Mouse (Mus musculus): ENCODE data around the gene Prkcg. TPM values are rescaled to one million over a fixed set of nuclear protein-coding genes. Genes with fewer than 3 reads are reported as not detected.
"Not testable (repeated sequence)": the region's sequence is repeated elsewhere in the genome, so short reads cannot be mapped to it uniquely, and the experiment has no call there.

Gene Prkcg
- polyA plus RNA-seq (2017; shearing (Covaris generic)), result under 1 TPM in 1 of 3 experiments, not detected in 2; 0.82 TPM

DNA sequence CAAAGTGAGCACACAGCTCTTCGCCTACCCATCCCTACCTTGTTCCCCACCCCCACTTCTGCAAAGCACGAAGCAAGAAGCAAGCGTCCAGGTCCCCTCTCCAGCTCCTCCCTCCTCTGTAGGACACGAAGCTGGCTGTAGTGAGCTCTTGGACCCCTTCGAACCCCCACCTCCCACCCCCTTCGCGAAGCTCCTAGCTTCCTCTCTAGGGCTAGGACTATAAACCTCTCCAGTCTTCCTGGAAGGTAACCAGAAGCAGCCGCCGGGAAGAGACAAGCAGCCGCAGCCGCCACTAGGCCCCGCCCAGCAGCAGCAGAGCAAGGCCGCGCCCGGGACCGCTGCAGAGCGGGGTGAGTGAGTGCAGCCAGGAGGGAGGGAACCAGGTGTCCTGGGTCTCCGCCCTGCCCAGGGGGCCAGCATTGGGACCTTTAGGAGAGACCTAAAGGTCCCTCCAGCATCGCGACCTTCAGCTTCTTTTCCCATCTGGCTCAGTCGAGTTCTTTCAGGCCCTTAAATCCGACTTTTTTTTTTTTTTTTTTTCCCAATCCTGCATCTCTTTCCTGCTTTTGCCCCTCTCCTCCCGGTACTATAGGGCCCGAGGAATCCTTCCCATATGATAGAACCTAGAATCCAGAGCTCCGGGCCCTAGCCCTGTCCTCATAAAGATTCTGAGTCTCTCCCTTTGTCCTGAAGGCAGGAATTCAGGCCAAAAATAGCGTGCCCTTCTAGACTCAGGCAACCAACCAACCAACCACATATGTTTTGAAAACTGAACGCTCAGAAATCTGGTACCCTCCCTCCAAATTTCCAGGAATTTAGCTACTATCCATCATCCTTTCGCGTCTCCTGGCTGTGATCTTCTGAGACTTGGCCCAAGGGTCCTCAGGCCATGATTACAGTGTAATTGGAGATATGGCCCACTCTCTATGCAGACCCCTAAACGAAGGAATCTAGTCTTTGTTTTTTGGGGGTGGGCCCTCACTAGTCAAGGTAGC is at the start of gene Prkcg, which contains the start of gene Myadm:
Gene Prkcg, plus strand, starts transcription at position 204 of the 995 bp plus-strand sequence.
Gene Myadm, plus strand, starts transcription at position 105 of the 995 bp plus-strand sequence.
- ATAC-seq, result peak; percentile 57

DNA sequence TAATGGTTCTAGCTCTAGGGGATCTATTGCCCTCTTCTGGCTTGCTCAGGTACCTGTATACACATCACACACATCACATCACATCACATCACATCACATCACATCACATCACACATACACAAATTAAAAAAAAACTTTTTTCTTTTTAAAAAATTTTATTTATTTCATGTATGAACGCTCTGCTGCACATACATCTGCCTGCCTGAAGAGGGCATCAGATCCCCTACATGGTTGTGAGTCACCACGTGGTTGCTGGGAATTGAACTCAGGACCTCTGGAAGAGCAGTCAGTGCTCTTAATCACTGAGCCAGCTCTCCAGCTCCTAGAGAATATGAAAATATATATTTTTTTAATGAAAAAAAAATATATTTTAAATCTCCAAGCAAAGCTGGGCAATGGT is 49.8 kb upstream of the Prkcg start:
- ATAC-seq, result no peak

DNA sequence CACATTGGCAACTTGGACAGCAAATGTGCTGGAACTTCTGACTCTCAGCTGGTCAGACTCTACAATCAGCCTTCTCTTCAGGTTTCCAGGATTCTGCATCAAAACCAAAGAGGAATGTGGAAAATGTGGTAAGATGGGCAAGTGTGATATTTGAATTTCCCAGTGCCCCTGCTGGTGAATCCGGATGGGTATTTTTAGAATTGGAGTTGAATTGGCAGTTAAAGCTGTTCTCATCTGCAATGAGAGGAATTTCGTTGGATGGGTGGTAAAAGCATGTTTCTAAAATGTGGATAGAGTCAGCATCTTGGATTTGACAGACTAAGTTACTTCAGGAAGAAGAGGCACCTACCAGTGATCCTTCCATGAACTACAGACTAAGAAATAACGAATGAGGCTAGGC is 28.3 kb upstream of the Prkcg start:
- ATAC-seq, result no peak

DNA sequence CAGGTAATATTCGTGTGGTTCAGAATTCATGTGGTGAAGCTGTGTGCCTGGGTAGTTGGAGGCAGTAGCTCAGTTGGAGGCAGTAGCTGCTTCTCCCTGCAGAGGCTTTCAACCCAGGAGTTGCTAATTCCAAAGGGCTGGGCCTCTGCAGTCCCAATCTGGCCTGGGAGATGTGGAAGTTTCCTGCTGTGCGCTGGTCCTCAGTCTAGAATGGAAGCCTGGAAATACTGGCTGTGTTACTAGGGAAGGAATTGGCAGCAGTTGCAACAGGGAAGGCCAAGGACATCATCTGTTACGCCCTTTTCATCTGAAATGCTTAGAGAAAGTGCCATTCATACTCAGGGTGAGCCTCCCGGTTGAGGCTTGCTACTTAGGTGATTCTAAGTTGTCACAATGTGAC is 27.5 kb upstream of the Prkcg start:
- no peak for ATAC-seq

DNA sequence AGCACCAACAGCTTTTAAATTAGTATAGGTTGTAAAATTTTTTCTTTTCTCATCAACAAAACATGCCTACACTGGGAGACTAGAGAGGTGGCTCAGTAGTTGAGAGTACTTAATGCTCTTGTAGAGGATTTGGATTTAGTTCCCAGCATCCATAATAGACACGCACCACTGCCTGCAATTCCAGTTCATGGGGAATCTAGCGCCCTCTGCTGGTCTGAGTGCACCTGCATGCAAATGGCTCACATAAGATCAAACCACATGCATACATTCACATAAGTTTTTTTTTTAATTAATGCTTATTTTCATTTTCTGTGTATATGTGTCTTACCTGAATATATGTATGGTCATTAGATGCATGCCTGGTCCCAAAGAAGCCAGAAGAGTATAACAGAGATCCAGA is 26.2 kb upstream of the Prkcg start:
- no peak for ATAC-seq

- no peak for ATAC-seq
Observed at GRCm38 (mm10) chr7:3264390-3265022, 24.5 kb upstream of the Prkcg start.

DNA sequence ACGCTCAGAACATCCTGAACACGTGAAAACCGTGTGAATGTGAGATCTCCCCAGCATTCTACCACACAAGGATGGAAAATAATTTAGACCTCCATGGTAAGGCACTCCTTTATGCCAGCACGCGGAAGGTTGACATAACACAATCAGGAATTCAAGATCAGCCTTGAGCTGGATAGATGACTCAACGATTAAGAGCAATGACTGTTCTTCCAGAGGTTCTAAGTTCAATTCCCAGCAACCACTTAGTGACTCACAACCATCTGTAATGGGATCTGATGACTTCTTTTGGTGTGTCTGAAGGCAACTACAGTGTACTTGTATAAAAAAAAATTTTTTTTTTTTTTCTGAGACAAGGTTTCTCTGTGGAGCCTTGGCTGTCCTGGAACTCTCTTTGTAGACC is 23.7 kb upstream of the Prkcg start:
- no peak for ATAC-seq

GRCm38 (mm10) chr7:3267261-3267660 is 21.7 kb upstream of the Prkcg start:
- ATAC-seq, result no peak

DNA sequence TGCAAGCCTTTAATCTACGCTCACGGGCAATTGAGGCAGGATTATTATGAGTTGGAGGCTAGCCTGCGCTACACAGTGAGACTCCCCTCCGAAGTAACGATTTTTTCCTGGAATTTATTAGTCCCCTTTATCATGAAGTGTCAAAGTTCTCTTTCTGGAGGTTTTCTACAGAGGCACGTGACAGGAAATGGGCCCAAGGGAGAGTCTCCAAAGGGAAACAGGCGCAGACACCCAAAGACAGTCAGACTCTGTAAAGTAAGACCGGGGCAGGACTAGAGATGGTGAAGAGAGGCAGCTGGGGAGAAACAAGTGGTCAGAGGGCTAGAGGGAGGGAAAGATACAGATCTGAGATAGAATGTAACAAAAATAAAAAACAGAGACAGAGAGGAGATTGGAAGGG is 21.1 kb upstream of the Prkcg start:
- no peak for ATAC-seq

DNA sequence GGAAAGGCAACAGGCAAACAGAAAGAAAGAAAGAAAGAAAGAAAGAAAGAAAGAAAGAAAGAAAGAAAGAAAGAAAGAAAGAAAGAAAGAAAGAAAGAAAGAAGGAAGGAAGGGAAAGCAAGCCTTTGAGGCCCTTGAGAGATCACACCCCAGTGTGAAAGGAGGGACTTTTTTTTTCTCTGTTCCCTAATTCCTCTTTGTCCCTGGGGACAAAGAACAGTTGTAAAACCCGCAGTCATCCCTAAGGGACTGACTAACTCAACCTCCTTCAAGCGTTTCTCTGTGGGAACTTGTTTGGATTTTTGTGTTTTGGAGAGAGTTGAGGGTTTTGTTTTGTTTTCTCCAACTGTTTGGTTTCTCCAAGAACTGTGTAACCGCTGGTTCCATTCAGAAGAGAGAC is 20.7 kb upstream of the Prkcg start:
- no peak for ATAC-seq

DNA sequence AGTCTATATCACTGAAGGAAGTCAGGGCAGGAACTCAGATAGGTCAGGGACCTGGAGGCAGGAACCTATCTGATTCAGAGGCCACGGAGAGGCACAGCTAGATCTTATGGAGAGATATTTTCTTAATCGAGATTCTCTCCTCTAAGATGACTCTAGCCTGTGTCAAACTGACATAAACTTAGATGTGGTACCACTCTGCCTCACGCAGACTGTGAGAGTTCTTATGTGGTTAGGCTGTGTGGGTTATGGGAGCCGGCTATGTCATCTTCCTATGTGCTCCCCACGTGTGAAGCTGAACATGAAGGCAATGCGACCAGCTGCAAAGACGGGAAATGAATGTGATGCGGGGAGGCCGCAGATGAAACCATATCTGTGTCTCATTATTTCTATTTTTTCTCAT is 16.8 kb upstream of the Prkcg start:
- no peak for ATAC-seq

DNA sequence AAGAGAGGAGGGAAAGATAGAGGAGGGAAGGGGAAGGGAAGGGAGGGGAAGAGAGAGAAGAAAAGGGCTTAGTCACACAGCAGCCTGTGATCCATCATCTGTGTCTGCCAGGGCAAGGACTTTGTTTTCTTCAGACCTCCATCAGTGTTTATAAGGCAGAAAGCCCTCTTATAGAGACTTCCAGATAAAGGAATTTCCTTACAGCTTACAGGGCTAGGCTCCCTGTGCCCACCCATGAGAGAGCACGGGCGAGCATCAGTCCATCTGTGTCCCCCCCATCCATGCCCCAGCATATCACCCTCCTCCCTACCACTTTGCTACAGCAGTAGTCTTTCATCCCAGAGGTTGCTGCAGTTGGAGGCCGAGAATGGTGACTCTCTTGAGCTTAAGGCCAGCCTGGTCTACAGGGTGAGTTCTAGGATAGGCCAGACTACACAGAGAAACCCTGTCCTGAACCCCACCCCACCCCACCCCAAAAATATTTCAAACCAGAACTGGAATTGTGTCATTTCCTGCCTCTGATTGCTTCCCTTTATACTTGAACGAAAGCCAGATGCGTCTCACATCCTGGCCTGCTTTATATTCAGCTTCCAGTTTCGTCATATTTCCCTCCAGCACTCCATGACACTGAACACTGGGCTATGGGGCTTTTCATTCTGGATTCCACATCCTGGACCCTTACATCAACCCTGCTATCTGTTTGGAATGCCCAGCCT is 13.4 kb upstream of the Prkcg start:
- ATAC-seq, result no peak

DNA sequence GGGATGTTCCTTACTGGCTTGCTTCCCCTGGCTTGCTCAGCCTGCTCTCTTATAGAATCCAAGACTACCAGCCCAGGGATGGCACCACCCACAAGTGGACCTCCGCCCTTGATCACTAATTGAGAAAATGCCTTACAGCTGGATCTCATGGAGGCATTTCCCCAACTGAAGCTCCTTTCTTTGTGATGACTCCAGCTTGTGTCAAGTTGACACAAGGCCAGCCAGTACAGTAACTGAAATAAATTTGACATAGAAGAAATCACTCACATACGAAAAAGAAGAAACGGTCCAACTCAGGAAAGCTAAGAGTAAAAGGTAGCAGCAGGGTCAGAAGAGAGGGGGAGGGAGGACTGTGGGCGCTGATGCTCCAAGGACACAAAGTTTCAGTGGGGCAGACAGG is 12.2 kb upstream of the Prkcg start:
- not testable (repeated sequence) for ATAC-seq

DNA sequence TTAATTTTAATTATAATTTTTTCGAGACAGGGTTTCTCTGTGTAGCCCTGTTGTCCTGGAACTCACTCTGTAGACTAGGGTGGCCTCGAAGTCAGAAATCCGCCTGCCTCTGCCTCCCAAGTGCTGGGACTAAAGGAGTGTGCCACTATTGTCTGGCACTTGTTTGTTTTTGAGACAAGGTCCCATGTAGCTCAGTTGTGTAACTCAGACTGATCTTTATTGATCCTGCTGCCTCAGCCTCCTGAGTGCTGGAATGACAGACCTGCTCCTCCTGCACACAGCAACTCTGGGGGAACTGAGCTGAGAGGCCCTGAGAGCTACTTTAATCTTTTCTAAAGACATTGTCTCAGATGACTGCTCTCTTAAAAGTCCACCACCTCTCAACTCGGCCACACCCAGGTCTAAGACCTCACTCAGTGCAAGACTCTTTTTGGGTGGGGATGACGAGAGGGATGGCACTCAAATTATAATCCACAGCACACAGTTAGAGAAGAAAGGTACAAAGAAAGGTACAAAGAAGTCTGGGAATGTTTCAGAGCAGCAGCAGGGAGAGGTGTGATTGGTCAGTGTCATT is 8.8 kb upstream of the Prkcg start:
- ATAC-seq, result no peak

- ATAC-seq, result no peak
Observed at GRCm38 (mm10) chr7:3280654-3281153, 8.3 kb upstream of the Prkcg start.

- no peak for ATAC-seq
Observed at GRCm38 (mm10) chr7:3281741-3282140, 7.2 kb upstream of the Prkcg start.

DNA sequence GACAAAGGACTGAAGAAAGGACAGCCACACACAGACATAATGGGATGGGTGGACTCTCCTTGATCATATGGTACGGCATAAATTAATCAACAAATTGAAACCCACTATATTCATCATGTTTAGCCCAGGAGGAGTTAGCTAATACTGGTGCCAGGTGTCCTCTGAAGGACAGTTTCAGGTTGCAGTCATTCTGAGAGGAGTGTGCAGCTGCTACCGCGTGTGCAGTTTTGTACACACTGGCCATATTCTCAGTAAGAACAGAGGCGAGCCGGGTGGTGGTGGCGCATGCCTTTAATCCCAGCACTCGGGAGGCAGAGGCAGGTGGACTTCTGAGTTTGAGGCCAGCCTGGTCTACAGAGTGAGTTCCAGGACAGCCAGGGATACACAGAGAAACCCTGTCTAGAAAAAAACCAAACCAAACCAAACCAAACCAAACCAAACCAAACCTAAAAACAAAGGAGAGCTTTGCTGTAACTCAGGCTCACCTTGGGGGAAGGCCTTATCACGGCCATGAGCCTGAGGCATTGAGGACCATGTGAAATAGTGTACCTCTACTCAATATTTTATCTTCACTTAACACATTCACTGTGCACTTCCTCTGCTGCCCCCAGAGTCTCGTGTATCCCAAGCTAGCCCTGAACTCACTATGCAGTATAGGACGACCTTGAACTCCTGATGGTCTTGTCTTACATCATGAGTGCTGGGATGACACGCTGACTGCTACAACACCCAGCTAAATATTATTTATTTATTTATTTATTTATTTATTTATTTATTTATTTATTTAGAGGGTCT is 5.7 kb upstream of the Prkcg start:
- no peak for ATAC-seq

- no peak for ATAC-seq
Observed at GRCm38 (mm10) chr7:3284604-3285003, 4.4 kb upstream of the Prkcg start.

DNA sequence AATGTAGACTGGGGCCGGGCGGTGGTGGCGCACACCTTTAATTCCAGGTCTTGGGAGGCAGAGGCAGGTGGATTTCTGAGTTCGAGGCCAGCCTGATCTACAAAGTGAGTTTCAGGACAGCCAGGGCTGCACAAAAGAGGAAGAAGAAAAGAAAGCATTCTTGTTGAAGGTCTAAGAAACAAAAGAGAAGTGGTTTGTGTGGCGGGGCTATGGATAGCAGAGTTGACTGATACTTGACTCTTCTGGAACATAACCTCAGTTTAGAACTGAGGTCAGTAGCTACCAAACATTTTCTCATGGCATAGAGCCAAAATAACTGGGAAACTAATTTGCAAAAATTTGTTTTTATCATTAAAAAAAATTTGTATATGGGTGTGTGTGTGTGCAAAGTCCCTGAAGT is 2.9 kb upstream of the Prkcg start:
- ATAC-seq, result no peak

DNA sequence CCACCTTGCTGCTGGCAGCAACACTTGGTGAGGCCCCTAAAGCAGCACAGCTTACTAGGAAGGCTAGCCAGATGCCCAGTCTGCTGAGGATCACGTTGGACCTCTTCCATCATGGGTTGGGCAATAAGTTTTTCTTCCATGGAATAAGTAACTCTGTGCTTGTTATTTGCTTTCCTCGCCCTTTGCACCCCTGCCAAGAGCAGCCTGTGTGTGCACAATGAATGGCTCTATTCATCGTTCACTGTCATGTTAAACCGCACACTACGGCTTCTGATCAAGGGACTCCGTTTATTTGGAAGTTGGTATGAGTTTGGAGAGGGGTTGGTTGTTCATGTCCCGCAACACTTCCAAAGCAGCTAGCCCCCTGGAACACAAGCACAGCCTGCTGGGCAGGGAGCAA is 1.8 kb upstream of the Prkcg start:
- no peak for ATAC-seq

GRCm38 (mm10) chr7:3290257-3291033 is 1.5 kb downstream of the Prkcg start:
- peak; percentile 81 for ATAC-seq
